Mouse (Mus musculus) embryonic facial prominence, embryonic 12.5 days (tissue): ENCODE results near the gene Sgpp2. TPM values are rescaled to one million over a fixed set of nuclear protein-coding genes. Genes with fewer than 3 reads are reported as not detected.
A peak's percentile ranks its signal among the peaks of the same experiment; 100 is the strongest.

Experiments
- ATAC-seq: fragments of 200-750 bp; cut with Nextera tagmentation; 2 replicates; pipeline ENCODE4 v1.8.0; 2017; ENCODE audit not compliant: insufficient number of reproducible peaks, insufficient read depth, low FRiP score, low TSS enrichment
- H3K27ac ChIP-seq: fragments of 300-500 bp; sonication (generic); 2 replicates; pipeline ENCODE4 v1.5.1; 2016; ENCODE audit warnings: mild to moderate bottlenecking
- H3K27me3 ChIP-seq: fragments of 300-500 bp; sonication (generic); 2 replicates; pipeline ENCODE4 v1.6.1; 2016; ENCODE audit warnings: mild to moderate bottlenecking, moderate library complexity
- H3K36me3 ChIP-seq: fragments of 300-500 bp; sonication (generic); 2 replicates; pipeline ENCODE4 v1.6.1; 2016; ENCODE audit warnings: mild to moderate bottlenecking
- H3K4me1 ChIP-seq: fragments of 300-500 bp; sonication (generic); 2 replicates; pipeline ENCODE4 v1.6.1; 2016
- H3K4me2 ChIP-seq: fragments of 300-500 bp; sonication (generic); replicated peaks from 2 replicates; pipeline ENCODE4 v1.6.1; 2016; ENCODE audit warnings: mild to moderate bottlenecking, moderate library complexity
- H3K4me3 ChIP-seq: fragments of 300-500 bp; sonication (generic); 2 replicates; pipeline ENCODE4 v1.5.1; 2016; ENCODE audit warnings: mild to moderate bottlenecking
- H3K9ac ChIP-seq: fragments of 300-500 bp; sonication (generic); 2 replicates; pipeline ENCODE4 v1.6.1; 2016; ENCODE audit warnings: mild to moderate bottlenecking, moderate library complexity
- H3K9me3 ChIP-seq: fragments of 300-500 bp; sonication (generic); 2 replicates; pipeline ENCODE4 v1.6.1; 2016; ENCODE audit warnings: mild to moderate bottlenecking, moderate library complexity
- WGBS: fragments of 180-500 bp; shearing (Covaris S2); methylation state at CpG from one replicate; pipeline ENCODE4 v1.1.7; 2016; 5-methylcytosine and 5-hydroxymethylcytosine counted together
- polyA plus RNA-seq: library from polyadenylated mRNA; unstranded; fragments of >200 nt; fragmentation: Nextera tagmentation; extraction: Ambion mirVana; gene quantifications from 2 replicates; pipeline ENCODE4 v1.2.1, GENCODE M21; 2016

Sgpp2 gene
- 2.9 and 4.2 TPM in 2 replicates for polyA plus RNA-seq

DNA sequence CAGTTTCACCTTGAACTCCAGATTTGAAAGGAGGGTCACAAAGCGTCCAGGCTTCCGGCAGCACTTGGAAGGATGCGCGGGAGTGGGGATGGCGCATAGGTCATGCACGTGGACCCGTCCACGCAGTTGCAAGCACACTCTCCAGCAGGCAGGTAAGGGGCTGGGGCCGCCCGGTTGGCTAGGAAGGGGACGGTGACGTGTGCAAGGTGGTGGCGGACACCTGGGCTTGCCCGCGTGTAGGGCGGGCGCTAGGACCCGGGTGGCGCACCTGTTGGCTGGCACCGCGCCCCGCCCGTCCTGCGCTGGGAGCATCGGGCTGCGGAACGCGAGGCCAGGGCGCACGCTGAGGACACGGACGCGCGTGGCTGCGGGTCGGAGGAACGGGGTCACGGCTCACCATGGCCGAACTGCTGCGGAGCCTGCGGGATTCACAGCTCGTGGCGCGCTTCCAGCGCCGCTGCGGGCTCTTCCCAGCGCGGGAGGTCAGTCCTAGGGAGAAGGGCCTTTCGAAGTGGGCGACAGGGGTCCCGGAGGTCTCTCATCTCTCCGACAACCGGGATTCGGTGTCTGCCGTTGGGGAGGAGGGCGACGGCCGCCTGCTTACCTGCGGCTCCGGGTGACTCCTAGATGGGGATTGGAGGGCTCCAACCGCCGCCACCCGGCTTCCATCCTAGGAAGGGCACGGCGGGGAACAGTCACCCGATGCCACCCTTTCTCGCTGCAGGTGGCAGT lies at the start of gene Sgpp2:
Gene Sgpp2, plus strand, starts transcription at position 325 of the 732 bp plus-strand sequence.
- no peak for ATAC-seq
- under 1% methylated on average over 68 of the region's 68 CpGs for WGBS
- H3K4me2 ChIP-seq: peak within 1 kb of the TSS; percentile 100
- no peaks in the 10 kb centered on the region for H3K9me3 ChIP-seq
- peak within 1 kb of the TSS; percentile 59 for H3K4me3 ChIP-seq
- H3K27ac ChIP-seq: no peak within 1 kb of the TSS; the same call in 1 of the 2 replicates
- no peaks in the 10 kb centered on the region for H3K36me3 ChIP-seq
- peak within 1 kb of the TSS; percentile 47; the same call in 1 of the 2 replicates for H3K9ac ChIP-seq
- H3K4me1 ChIP-seq: peaks cover 27% of the 10 kb centered on the region
- peaks cover 27% of the 10 kb centered on the region for H3K27me3 ChIP-seq

DNA sequence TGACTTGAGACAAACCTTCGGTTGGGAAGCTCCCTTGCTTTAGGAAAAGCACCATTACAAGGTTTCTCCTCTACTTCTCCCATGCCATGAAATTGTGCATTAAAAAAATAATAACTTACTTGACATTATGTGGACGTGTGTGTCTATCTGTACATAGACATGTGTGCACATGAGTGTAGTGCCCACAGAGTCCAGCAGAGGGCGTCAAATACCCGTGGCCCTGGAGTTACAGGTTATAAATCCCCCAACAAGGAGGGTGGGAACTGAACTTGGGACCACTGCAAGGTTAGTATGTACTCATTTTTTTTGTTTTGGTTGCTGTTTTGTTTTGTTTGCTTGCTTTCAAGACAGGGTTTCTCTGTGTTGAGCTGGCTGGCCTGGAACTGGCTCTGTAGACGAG lies 42.6 kb upstream of the Sgpp2 start:
- no peak overlapping the region for H3K4me2 ChIP-seq
- no peak for ATAC-seq
- 67% methylated on average over 5 of the region's 5 CpGs for WGBS
- H3K4me1 ChIP-seq: no peaks in the 10 kb centered on the region
- no peak overlapping the region for H3K9ac ChIP-seq
- H3K9me3 ChIP-seq: no peaks in the 10 kb centered on the region
- no peaks in the 10 kb centered on the region for H3K27me3 ChIP-seq
- H3K36me3 ChIP-seq: no peaks in the 10 kb centered on the region
- no peak overlapping the region for H3K27ac ChIP-seq
- H3K4me3 ChIP-seq: no peak overlapping the region

DNA sequence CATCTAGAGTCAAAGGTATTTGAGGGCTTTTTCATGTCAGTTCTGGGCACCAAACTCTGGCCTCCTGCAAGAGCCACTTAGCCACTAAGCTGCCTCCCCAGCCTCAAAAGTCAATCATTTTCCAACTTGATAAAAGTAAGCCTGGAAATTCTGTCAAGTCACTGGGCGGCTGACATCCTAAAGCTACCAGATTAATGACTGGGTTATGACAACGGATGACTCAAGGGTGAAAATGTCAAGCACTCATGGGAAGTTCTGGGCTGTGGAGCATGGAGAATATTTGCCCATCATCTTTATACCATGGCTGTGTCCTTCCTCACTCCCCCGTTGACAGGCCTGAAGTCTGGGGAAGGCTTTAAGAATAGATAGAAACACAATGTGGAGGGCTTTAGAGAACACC lies 37.2 kb upstream of the Sgpp2 start:
- H3K36me3 ChIP-seq: no peaks in the 10 kb centered on the region
- no peak overlapping the region for H3K9ac ChIP-seq
- no peaks in the 10 kb centered on the region for H3K4me1 ChIP-seq
- ATAC-seq: no peak
- H3K9me3 ChIP-seq: no peaks in the 10 kb centered on the region
- no peaks in the 10 kb centered on the region for H3K27me3 ChIP-seq
- no peak overlapping the region for H3K4me3 ChIP-seq
- no peak overlapping the region for H3K4me2 ChIP-seq
- no peak overlapping the region for H3K27ac ChIP-seq
- 80% methylated on average over 3 of the region's 3 CpGs for WGBS

DNA sequence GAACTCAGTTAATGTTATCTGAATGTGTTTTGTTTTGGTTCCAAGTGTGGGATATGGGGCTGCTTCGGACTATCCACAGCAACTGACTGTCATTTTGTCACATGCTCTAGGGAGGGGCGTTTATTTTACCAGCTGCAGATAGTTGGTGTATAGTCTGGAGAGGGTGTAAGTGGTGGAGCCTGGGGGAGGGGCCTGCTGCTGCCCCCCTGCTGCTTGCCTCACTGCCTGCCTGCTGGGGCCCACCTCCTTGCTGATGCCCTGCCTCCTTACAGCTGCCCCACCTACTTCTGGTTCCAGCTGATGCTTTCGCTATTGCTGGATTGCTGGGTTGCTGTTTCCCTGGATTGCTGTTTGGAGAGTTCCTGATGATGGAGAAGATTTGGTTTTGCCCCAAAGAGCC lies 31.0 kb upstream of the Sgpp2 start:
- Histone ChIP-seq H3K27me3 (no peaks in the 10 kb centered on the region), H3K36me3 (no peaks in the 10 kb centered on the region), H3K4me3 (no peak overlapping the region), H3K9ac (no peak overlapping the region), H3K27ac (no peak overlapping the region), H3K4me1 (no peaks in the 10 kb centered on the region), H3K9me3 (no peaks in the 10 kb centered on the region), H3K4me2 (no peak overlapping the region)
- ATAC-seq: no peak
- 43% methylated on average over 3 of the region's 3 CpGs for WGBS

DNA sequence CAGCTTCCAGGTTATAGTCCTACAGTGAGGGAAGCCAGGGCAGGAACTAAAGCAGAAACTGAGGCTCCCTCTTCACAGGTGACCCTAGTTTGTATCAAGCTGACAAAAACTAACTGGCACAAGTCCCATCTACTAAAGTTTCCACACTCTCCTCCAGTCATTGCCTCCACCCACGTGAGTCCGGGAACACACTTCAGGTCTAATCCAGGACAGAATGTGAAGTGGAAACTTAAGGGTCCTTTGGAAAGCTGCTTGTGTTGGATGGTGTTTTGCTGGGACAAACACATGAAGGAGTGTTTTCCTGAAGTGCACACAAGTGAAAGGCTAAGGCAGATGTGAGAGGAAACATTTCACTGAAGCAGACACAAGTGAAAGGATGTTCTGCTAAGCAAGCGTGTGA lies 17.7 kb upstream of the Sgpp2 start:
- H3K27me3 ChIP-seq: no peaks in the 10 kb centered on the region
- H3K36me3 ChIP-seq: no peaks in the 10 kb centered on the region
- H3K9ac ChIP-seq: no peak overlapping the region
- 92% methylated on average over 3 of the region's 3 CpGs for WGBS
- no peak overlapping the region for H3K4me3 ChIP-seq
- no peaks in the 10 kb centered on the region for H3K4me1 ChIP-seq
- H3K4me2 ChIP-seq: no peak overlapping the region
- H3K27ac ChIP-seq: no peak overlapping the region
- no peaks in the 10 kb centered on the region for H3K9me3 ChIP-seq
- ATAC-seq: no peak

DNA sequence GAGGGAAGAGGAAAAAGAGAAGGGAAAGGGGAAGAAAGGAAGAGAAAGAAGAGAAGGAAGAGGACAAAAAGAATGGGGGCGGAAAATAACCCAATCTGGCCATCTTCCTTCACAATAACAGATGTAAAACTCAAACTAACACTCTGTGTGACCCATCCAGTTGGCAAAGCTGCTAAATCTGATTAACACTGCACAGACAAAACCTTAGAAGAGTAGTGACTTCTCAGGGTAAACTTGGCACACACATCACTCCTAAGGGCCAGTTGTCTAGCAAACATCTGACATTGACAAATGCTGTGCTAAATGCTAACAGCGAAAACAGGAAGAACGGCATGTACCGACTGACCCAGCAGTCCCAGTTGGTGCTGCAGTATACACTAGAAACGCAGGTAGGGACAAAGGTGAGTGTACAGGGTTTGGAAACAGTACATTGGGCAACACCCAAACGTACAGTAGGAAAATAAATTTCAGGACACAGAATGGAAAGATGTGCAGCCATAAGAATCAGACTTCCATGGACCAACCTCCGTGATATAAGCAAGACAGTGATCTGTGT lies 10.4 kb upstream of the Sgpp2 start:
- Histone ChIP-seq H3K27me3 (no peaks in the 10 kb centered on the region; the same call in 1 of the 2 replicates), H3K4me2 (no peak overlapping the region), H3K9ac (no peak overlapping the region), H3K4me3 (no peak overlapping the region), H3K4me1 (no peaks in the 10 kb centered on the region), H3K27ac (no peak overlapping the region), H3K9me3 (no peaks in the 10 kb centered on the region), H3K36me3 (no peaks in the 10 kb centered on the region)
- no peak for ATAC-seq
- 77% methylated on average over 7 of the region's 7 CpGs for WGBS

DNA sequence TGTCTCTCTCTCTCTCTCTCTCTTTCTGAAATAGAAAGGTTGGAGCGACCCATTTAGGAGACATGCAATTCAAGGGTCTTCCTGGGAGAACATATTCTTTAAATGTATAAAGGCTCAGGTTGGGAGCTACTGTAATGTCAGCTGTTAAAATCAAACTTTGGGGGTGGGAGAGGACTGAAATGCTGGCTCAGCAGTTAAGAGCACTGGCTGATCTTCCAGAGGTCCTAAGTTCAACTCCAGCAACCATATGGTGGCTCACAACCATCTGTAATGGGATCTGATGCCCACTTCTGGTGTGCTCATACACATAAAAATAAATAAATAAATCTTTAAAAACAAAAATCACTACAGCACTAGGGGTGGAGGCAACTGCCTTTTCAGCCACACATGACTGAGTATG lies 1.5 kb upstream of the Sgpp2 start:
- no peak overlapping the region for H3K9ac ChIP-seq
- peaks cover 27% of the 10 kb centered on the region for H3K4me1 ChIP-seq
- no peak for ATAC-seq
- H3K36me3 ChIP-seq: no peaks in the 10 kb centered on the region
- no peak overlapping the region for H3K4me2 ChIP-seq
- no peak overlapping the region for H3K27ac ChIP-seq
- H3K4me3 ChIP-seq: no peak overlapping the region
- peaks cover 27% of the 10 kb centered on the region for H3K27me3 ChIP-seq
- WGBS: 91% methylated on average over 1 of the region's 1 CpGs
- H3K9me3 ChIP-seq: no peaks in the 10 kb centered on the region

DNA sequence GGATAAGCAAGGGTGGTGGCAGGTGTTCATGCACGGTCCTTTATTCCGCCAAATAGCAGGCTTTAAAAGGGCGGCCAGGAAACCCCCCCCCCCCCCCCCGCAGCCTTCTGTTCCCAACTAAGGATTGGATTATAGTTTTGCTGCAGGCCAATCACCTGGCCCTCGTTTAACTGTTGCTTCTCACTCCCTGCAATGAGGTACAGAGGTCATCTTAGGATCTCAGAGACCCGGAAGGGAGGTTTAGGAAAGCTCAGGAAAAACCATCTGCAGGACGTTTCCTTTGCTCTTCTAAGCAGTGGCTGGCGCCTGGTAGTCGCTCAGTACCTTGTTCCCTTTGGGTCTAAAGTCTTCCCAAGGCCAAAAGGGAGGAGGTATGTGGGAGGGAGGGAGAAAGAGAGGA lies 865 bp upstream of the Sgpp2 start:
- no peak overlapping the region for H3K9ac ChIP-seq
- WGBS: 3% methylated on average over 9 of the region's 9 CpGs
- no peak overlapping the region for H3K4me3 ChIP-seq
- peaks cover 27% of the 10 kb centered on the region for H3K4me1 ChIP-seq
- ATAC-seq: no peak; the same call in 1 of the 2 replicates
- H3K9me3 ChIP-seq: no peaks in the 10 kb centered on the region
- H3K27me3 ChIP-seq: peaks cover 27% of the 10 kb centered on the region
- H3K4me2 ChIP-seq: no peak overlapping the region
- no peaks in the 10 kb centered on the region for H3K36me3 ChIP-seq
- no peak overlapping the region for H3K27ac ChIP-seq

DNA sequence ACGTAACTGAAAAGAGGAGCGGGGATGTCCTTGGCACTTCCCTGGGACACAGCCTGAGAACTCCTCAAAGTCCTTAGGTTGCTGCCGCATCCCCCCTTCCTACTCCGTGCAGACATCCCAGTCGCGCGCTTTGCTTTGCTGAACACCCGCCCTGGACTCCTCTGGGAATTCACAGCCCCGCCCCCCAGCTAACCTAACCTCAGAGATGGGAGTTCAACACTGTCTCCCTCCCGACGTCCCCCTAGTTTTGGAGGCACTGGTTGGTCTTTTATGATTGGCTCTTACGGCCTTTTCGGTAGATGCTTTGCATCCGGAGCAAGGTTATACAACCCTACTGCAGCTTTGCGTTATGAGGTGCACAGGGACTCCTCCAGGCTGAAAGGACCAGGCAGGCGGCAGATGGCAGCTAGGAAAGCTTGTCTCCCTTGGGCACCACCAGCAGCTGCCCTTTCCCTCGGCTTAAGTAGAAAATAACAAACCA lies 756 bp downstream of the Sgpp2 start:
- Histone ChIP-seq H3K27me3 (peaks cover 27% of the 10 kb centered on the region), H3K4me1 (peaks cover 27% of the 10 kb centered on the region), H3K4me2 (peak overlapping the region; percentile 100), H3K27ac (no peak overlapping the region), H3K36me3 (no peaks in the 10 kb centered on the region), H3K9ac (no peak overlapping the region), H3K4me3 (peak overlapping the region; percentile 59), H3K9me3 (no peaks in the 10 kb centered on the region)
- 0% methylated on average over 17 of the region's 17 CpGs for WGBS
- ATAC-seq: no peak

DNA sequence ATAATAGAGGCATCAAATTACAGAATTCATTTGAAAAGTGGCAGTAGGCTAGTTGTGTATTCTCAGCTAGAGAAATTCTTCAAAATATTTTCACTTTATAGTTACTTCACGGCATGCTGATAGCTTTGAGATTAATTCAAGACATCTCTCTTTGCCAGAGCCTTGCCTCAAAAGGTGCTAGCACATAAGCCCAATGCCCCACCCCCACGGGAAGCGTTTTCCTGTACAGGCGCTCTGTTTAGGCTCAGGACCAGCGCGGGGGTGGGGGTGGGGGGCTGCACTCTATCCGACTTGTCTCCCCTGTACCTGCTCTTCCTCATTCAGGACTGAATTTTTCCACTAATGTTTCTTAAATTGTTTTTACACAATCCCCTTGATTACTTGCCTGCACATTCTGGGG lies 1.3 kb downstream of the Sgpp2 start:
- H3K4me3 ChIP-seq: peak overlapping the region; percentile 59
- no peak for ATAC-seq
- H3K36me3 ChIP-seq: no peaks in the 10 kb centered on the region
- 1% methylated on average over 7 of the region's 7 CpGs for WGBS
- no peak overlapping the region for H3K27ac ChIP-seq
- no peak overlapping the region for H3K9ac ChIP-seq
- H3K9me3 ChIP-seq: no peaks in the 10 kb centered on the region
- H3K27me3 ChIP-seq: peaks cover 27% of the 10 kb centered on the region
- H3K4me2 ChIP-seq: peak overlapping the region; percentile 100
- H3K4me1 ChIP-seq: peaks cover 27% of the 10 kb centered on the region

DNA sequence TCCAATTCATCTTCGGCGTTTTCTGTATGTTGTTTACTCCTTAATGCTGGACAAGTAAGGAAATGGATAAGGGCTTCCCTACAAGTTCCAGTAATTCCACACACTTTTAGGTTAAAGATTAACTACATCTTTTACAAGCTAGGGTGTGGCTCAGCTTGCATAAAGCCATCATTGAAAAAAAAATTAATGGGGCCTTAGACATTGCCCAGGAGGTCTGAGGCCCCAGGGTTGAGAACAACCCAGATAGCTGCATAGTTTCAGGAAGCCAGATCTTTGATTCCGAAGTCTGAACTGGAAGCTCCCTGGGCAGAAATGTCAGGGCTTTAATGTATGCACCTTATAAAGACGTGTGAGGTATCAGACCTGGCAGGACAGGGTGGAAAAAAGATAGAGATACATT lies 2.8 kb downstream of the Sgpp2 start:
- H3K9me3 ChIP-seq: no peaks in the 10 kb centered on the region
- no peak overlapping the region for H3K27ac ChIP-seq
- H3K27me3 ChIP-seq: peaks cover 27% of the 10 kb centered on the region
- H3K9ac ChIP-seq: no peak overlapping the region
- no peak for ATAC-seq
- H3K4me3 ChIP-seq: no peak overlapping the region
- no peaks in the 10 kb centered on the region for H3K36me3 ChIP-seq
- H3K4me2 ChIP-seq: no peak overlapping the region
- peaks cover 27% of the 10 kb centered on the region for H3K4me1 ChIP-seq
- WGBS: 75% methylated on average over 4 of the region's 4 CpGs

DNA sequence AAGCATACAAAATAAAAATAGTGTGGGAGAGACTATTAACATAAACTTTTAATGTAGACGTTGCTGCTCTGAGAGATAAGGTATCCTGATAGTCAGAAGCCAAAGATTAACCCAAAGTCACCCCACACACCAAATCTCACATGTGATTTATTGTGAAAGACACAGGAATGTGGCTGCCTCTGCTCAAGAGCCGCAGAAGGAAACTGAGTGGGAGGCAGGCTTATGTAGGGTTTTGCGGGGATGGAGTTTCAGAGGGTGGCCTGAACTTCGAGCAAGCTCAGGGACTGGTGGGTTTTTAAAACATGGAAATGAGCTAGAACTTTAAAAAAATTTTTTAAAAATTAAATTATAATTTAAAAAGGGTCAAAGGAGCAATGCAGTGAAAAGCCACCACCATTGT lies 3.8 kb downstream of the Sgpp2 start:
- Histone ChIP-seq H3K9ac (no peak overlapping the region), H3K36me3 (no peaks in the 10 kb centered on the region), H3K27ac (no peak overlapping the region), H3K9me3 (no peaks in the 10 kb centered on the region), H3K27me3 (peaks cover 19% of the 10 kb centered on the region), H3K4me3 (no peak overlapping the region), H3K4me1 (peaks cover 27% of the 10 kb centered on the region), H3K4me2 (no peak overlapping the region)
- no peak for ATAC-seq
- WGBS: 69% methylated on average over 4 of the region's 4 CpGs
